Comparison of ENCODE assay signal across 1 mouse cellular context in the genomic region with DNA sequence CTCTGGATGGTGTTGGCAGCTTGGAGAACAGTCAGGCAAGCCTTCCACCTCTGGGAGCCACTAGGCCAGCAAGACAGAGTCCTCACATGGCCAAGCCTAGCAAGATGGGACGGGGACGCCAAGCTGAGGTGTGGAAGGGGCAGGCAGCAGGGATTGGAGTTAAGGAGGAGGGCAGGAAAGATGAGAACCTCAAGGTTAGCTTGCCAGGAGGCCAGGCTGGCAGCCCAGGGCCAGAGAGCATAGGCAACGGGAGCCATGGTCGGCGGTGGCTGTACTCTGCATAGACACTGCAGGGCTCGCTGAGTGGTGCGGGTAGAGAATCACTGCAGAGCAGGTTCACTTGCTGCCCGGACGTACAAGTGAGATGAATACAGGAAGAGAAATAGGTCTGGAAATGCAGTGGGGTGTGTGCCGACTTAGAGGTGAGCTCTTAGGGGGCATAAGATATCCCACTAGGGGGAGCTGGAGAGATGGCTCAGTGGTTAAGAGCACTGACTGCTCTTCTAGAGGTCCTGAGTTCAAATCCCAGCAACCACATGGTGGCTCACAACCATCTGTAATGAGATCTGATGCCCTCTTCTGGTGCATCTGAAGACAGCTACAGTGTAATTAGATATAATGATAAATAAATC.
TF ChIP-seq lines count a peak whose summit lies in the region.

No protein-coding gene starts in this region.

TF ChIP-seq in MEL, 35 proteins besides CTCF, POLR2A, EP300 and RAD21:
- TF ChIP-seq TBP (IDR thresholded peaks at IDR 0.05; ENCODE audit: low read depth, low read length) (peak; percentile 60; the same call in 1 of the 2 replicates), JUND (IDR thresholded peaks at IDR 0.05; ENCODE audit: low read depth, low read length) (no peak), GATA1 (IDR thresholded peaks at IDR 0.05; ENCODE audit: low read depth, low read length) (no peak), BHLHE40 (IDR thresholded peaks at IDR 0.05; ENCODE audit: borderline replicate concordance, low read depth, low read length) (no peak), ZKSCAN1 (IDR thresholded peaks at IDR 0.05; ENCODE audit: low read depth, low read length) (no peak)
